Mouse (Mus musculus): ENCODE data around the gene Mst1r.

GRCm38 (mm10) chr9:107888267-107888850 lies 18.3 kb upstream of the Mst1r start:
- TF ChIP-seq POLR2A (IDR thresholded peaks at IDR 0.05; ENCODE audit: control insufficient read depth, low read depth, low read length) (no peak), CTCF (IDR thresholded peaks at IDR 0.05; ENCODE audit: control insufficient read depth, insufficient read depth, insufficient replicate concordance, low read depth, low read length) (no peak)

Measured in testis, adult 2 months (tissue).